Mouse (Mus musculus) small intestine, adult 10 weeks (tissue): Measurements from ENCODE around the gene Ccdc90b. TPM values are rescaled to one million over a fixed set of nuclear protein-coding genes. Genes with fewer than 3 reads are reported as not detected.

Experiments
- polyA plus RNA-seq: library from polyadenylated mRNA; stranded (reverse); fragments of 350-450 nt; fragmentation: Illumina TruSeq; extraction: RNeasy Lipid Tissue Mini Kit (QIAGEN cat#74804); gene quantifications from one replicate; pipeline ENCODE4 v1.2.3, GENCODE M21; 2014; ENCODE audit warnings: low replicate concordance

Ccdc90b gene
- 107 TPM for polyA plus RNA-seq

GRCm38 (mm10) chr7:92560986-92561876 lies at the start of gene Ccdc90b:
TSS of gene Ccdc90b (plus strand) at chr7:92561149.

Other genes starting within 250 kb of the Ccdc90b start
- gene Ankrd42, start 76.0 kb downstream of the Ccdc90b start, polyA plus RNA-seq: 0.71 TPM
- 95.0 TPM for gene Pcf11, start 108.8 kb downstream of the Ccdc90b start, polyA plus RNA-seq
- 52.8 TPM for gene Rab30, start 180.5 kb downstream of the Ccdc90b start, polyA plus RNA-seq